Mouse (Mus musculus): Measurements from ENCODE around the gene Tnrc6a. TPM values are rescaled to one million over a fixed set of nuclear protein-coding genes. Genes with fewer than 3 reads are reported as not detected.

The Tnrc6a gene
- total and polyA plus RNA-seq, 3 experiments, result 15.3 to 34.5 TPM; not detected in 1

DNA sequence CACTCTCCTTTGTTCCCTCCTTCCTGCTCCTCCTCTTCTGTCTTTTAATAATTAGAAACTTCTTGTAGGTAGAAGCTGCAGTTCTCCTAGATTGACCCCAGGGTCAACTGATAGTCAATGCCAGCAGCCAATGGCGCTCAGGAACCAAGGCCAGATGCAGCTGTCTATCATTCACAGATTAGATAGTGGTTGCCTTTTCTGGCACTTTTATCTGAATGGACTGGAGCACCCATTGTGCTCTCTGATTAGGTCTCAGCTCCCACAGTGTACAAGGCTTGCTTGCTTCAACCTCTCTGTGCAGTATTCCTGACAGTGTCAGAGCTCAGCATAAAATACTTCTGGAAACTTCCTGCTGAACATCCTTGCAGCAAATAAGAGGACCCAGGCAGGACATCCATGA lies 121.1 kb downstream of the Tnrc6a start:
- no peak overlapping the region for H3K9ac ChIP-seq (ENCODE audit: control insufficient read depth, low read depth, low read length, poor library complexity, severe bottlenecking)
- no peaks in the 10 kb centered on the region for H3K9me3 ChIP-seq (replicated peaks; ENCODE audit: insufficient read depth, low read length)
- H3K4me1 ChIP-seq (ENCODE audit: control insufficient read depth in 1 of 2, insufficient read depth in 2 of 2, low read length in 2 of 2), result peaks cover 2 to 4% of the 10 kb centered on the region in 2 experiments; a peak in 2 of 4 replicates
- no peaks in the 10 kb centered on the region for H3K79me2 ChIP-seq (ENCODE audit: control insufficient read depth, insufficient read depth, low read length, poor library complexity)
- no peaks in the 10 kb centered on the region; a peak in 2 of 4 replicates for H3K27me3 ChIP-seq (ENCODE audit: control insufficient read depth in 1 of 2, insufficient read depth in 2 of 2, low read length in 2 of 2)
- no peak overlapping the region for H3K27ac ChIP-seq (ENCODE audit: control insufficient read depth, low read depth, low read length)
- H3K36me3 ChIP-seq (ENCODE audit: control insufficient read depth in 1 of 2, insufficient read depth in 2 of 2, low read length in 2 of 2), result no peaks in the 10 kb centered on the region
- TF ChIP-seq HCFC1 (IDR thresholded peaks at IDR 0.05; ENCODE audit: low read depth, low read length), result no peak
- TF ChIP-seq MEF2A (IDR thresholded peaks at IDR 0.05; ENCODE audit: extremely low read depth, insufficient replicate concordance, low read depth, low read length, poor library complexity, severe bottlenecking), result peak; percentile 59; the same call in 1 of the 2 replicates
- TF ChIP-seq EP300 (IDR thresholded peaks at IDR 0.05; ENCODE audit: low read depth in 1 of 2, low read length in 2 of 2), result peak in 1 of 2 experiments; percentile 56; a peak in 1 of 4 replicates
- TF ChIP-seq JUND (IDR thresholded peaks at IDR 0.05; ENCODE audit: low read depth, low read length), result no peak
- peak; percentile 54; the same call in 1 of the 2 replicates for TF ChIP-seq TCF12 (IDR thresholded peaks at IDR 0.05; ENCODE audit: low read depth, low read length)
- TF ChIP-seq MAZ (IDR thresholded peaks at IDR 0.05; ENCODE audit: low read depth, low read length), result no peak
- TF ChIP-seq GATA1 (IDR thresholded peaks at IDR 0.05; ENCODE audit: low read depth, low read length), result peak; percentile 61
- no peak for TF ChIP-seq ZC3H11A (IDR thresholded peaks at IDR 0.05; ENCODE audit: low read depth, low read length)
- H3K4me3 ChIP-seq (ENCODE audit: control insufficient read depth in 1 of 2, insufficient read depth in 1 of 2, low read depth in 2 of 2, low read length in 2 of 2), result no peak overlapping the region
- no peak for DNase-seq (ENCODE audit: low read depth, low spot score)

Other genes starting within 250 kb of the Tnrc6a start
- gene Rbbp6, start 158.2 kb upstream of the Tnrc6a start, total RNA-seq (2012; rRNA removed), result 22.7 and 25.6 TPM in 2 replicates
- 10 to 100 TPM in 1 of 2 experiments, not detected in 1; 70.6 TPM for gene Rbbp6, start 158.2 kb upstream of the Tnrc6a start, polyA plus RNA-seq (2012; ENCODE audit: insufficient read depth in 1 of 2, insufficient read length in 2 of 2, low read depth in 1 of 2, low replicate concordance in 2 of 2, missing spikeins in 1 of 2)
- gene Slc5a11, start 90.9 kb downstream of the Tnrc6a start, total RNA-seq (2012; rRNA removed), result not detected in 2 replicates
- not detected for gene Slc5a11, start 90.9 kb downstream of the Tnrc6a start, polyA plus RNA-seq (2012; ENCODE audit: insufficient read depth in 1 of 2, insufficient read length in 2 of 2, low read depth in 1 of 2, low replicate concordance in 2 of 2, missing spikeins in 1 of 2)
- gene Lcmt1, start 245.9 kb downstream of the Tnrc6a start, total RNA-seq (2012; rRNA removed), result 45.3 and 51.7 TPM in 2 replicates
- 10 to 100 TPM in 1 of 2 experiments, not detected in 1; 44.4 TPM for gene Lcmt1, start 245.9 kb downstream of the Tnrc6a start, polyA plus RNA-seq (2012; ENCODE audit: insufficient read depth in 1 of 2, insufficient read length in 2 of 2, low read depth in 1 of 2, low replicate concordance in 2 of 2, missing spikeins in 1 of 2)
- gene Arhgap17, start 246.0 kb downstream of the Tnrc6a start, total RNA-seq (2012; rRNA removed), result 2.6 and 3.1 TPM in 2 replicates
- gene Arhgap17, start 246.0 kb downstream of the Tnrc6a start, polyA plus RNA-seq (2012; ENCODE audit: insufficient read depth in 1 of 2, insufficient read length in 2 of 2, low read depth in 1 of 2, low replicate concordance in 2 of 2, missing spikeins in 1 of 2), result 100 to 1,000 TPM in 1 of 2 experiments, 10 to 100 TPM in 1; 33.7 to 124 TPM

Measured in MEL (cell line).